Mouse (Mus musculus) small intestine, adult 2 months (tissue): ENCODE measurements around the gene Ethe1. TPM values are rescaled to one million over a fixed set of nuclear protein-coding genes. Genes with fewer than 3 reads are reported as not detected.

Experiments
- H3K27ac ChIP-seq: fragments of 200-500 bp; 2 replicates; pipeline ENCODE4 v1.5.1; 2012; ENCODE audit warnings: low read depth, low read length, control low read depth, inconsistent platforms; ENCODE audit not compliant: insufficient read depth
- H3K27me3 ChIP-seq: fragments of 200-500 bp; 2 replicates; pipeline ENCODE4 v1.6.1; 2012; ENCODE audit warnings: mild to moderate bottlenecking, moderate library complexity, low read length, inconsistent platforms; ENCODE audit not compliant: control insufficient read depth, insufficient read depth
- H3K36me3 ChIP-seq: fragments of 200-500 bp; 2 replicates; pipeline ENCODE4 v1.6.1; 2012; ENCODE audit warnings: mild to moderate bottlenecking, low read length, control low read depth, inconsistent platforms; ENCODE audit not compliant: control insufficient read depth, insufficient read depth
- H3K4me1 ChIP-seq: fragments of 200-500 bp; 2 replicates; pipeline ENCODE4 v1.6.1; 2012; ENCODE audit warnings: low read length, inconsistent platforms, mixed read lengths; ENCODE audit not compliant: control insufficient read depth, insufficient read depth, insufficient read length
- H3K4me3 ChIP-seq: fragments of 200-500 bp; 2 replicates; pipeline ENCODE4 v1.5.1; 2012; ENCODE audit warnings: low read depth, mild to moderate bottlenecking, control low read depth, inconsistent platforms, low read length, moderate library complexity
- CTCF ChIP-seq: fragments of 200-500 bp; IDR thresholded peaks from 2 replicates; pipeline ENCODE4 v1.5.1; 2012; ENCODE audit warnings: low read depth, mild to moderate bottlenecking, control low read depth, inconsistent platforms, low read length, moderate library complexity, mixed read lengths; ENCODE audit not compliant: insufficient replicate concordance, insufficient read length; ENCODE audit errors: extremely low read depth
- POLR2A ChIP-seq: fragments of 200-500 bp; IDR thresholded peaks from 2 replicates; pipeline ENCODE4 v1.6.1; 2012; ENCODE audit warnings: low read depth, mild to moderate bottlenecking, control low read depth, inconsistent platforms, low read length, moderate library complexity
- WGBS: fragments of 180-500 bp; shearing (Covaris S2); methylation state at CpG from one replicate; pipeline ENCODE4 v1.1.7; 2018; 5-methylcytosine and 5-hydroxymethylcytosine counted together
- polyA plus RNA-seq: library from polyadenylated mRNA; depleted of rRNA; stranded (reverse); fragments of >200 nt; gene quantifications from 2 replicates; pipeline ENCODE4 v1.2.3, GENCODE M21; 2012; rRNA removed

The Ethe1 gene
- polyA plus RNA-seq: 44.2 and 47.3 TPM in 2 replicates

DNA sequence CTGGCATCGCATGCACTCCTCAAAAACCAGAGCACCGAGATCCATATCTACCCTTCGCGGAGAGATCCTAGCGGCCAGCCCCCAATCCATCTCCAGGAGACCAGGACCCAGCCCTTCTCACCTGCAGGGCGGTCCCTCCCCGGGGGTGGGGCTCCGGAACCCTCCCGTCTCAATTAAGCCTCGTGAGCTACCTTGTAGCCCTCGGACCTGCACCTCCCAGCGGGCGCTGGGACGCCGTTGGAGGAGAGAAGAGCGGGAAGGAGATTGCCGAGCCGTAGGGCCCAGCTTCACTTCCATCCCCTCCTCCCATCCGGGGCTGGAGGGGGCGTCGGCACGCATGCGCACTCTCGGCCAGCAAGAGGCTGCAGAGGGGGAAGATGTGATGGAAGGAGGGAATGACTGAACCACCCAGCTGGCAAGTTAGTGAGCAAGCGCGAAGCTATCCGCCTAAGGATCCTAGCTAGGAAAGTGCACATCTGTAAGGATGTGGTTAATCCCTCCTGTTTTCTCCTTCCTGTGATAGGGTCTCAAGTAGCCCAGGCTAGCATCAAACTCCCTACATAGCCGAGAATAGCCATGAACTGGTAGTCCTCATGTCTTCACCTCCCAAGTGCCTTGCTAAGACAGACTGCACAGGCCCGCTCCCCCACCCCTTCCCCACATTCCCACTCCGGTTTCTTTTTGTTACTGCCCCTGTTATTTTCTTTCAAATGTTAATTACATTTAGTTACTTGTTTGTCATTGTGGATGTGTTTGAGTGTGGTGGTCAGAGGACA lies at the start of gene Ethe1, which contains the start of gene Zfp575:
Gene Ethe1 (plus strand): TSS at position 214 of the 776 bp plus-strand sequence.
Gene Zfp575 (minus strand): TSS at position 312 of the 776 bp plus-strand sequence.
- WGBS: 15% methylated on average over 30 of the region's 30 CpGs
- peaks cover 26% of the 10 kb centered on the region for H3K4me1 ChIP-seq

DNA sequence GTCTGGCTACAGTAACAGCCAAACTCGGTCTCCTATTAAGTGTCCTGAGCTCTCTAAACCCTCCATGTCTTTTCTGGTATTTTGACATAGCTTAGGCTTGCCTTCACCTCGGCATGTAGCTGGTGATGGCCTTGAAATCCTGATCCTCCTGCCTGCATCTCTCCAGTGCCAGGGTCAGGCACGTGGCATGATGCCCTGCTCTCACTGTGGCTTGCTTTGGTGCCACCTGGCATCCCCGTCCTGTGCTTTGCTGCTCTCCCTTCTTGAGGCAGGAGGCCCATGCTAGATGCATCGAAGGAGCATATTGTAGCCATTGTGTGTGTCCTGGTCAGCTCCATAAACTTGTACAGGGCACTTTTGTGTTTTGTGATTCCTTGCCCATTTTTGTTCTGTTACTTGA lies 49.8 kb upstream of the Ethe1 start:
- no peak for TF ChIP-seq CTCF
- TF ChIP-seq POLR2A: no peak
- Histone ChIP-seq H3K27ac (no peak overlapping the region), H3K4me1 (no peaks in the 10 kb centered on the region; the same call in 1 of the 2 replicates), H3K27me3 (no peaks in the 10 kb centered on the region), H3K4me3 (no peak overlapping the region), H3K36me3 (peaks cover 18% of the 10 kb centered on the region)
- WGBS: 65% methylated on average over 5 of the region's 5 CpGs

More for the DNA sequence above, at the start of gene Ethe1, which contains the start of gene Zfp575:
- Histone ChIP-seq H3K27ac (peak within 1 kb of the TSS; percentile 69), H3K36me3 (no peaks in the 10 kb centered on the region), H3K4me3 (peak within 1 kb of the TSS; percentile 54), H3K27me3 (no peaks in the 10 kb centered on the region)
- TF ChIP-seq POLR2A (no peak), CTCF (no peak)

DNA sequence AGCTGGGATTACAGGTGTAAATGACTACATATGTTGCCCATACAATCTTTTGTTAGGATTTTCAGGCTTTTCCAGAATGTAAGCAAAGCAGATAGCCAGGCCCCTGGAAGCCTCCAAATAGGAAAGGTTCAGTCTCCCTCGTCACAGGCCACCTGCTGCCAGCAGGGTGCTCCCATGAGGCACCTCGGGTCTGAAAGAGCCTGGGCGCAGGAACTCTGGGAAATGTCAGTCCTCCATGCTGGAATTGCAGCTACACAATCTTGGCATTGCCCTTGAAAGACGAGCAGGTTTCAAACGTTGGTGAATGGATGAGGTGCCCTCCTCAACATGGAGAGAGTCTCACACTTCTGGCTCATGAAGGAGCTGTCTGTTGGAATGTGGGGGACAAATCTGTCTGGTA lies 49.2 kb upstream of the Ethe1 start:
- Histone ChIP-seq H3K36me3 (peaks cover 15% of the 10 kb centered on the region), H3K27me3 (no peaks in the 10 kb centered on the region), H3K27ac (no peak overlapping the region), H3K4me1 (no peaks in the 10 kb centered on the region; the same call in 1 of the 2 replicates), H3K4me3 (no peak overlapping the region)
- WGBS: 26% methylated on average over 5 of the region's 5 CpGs
- TF ChIP-seq POLR2A (no peak), CTCF (no peak)

DNA sequence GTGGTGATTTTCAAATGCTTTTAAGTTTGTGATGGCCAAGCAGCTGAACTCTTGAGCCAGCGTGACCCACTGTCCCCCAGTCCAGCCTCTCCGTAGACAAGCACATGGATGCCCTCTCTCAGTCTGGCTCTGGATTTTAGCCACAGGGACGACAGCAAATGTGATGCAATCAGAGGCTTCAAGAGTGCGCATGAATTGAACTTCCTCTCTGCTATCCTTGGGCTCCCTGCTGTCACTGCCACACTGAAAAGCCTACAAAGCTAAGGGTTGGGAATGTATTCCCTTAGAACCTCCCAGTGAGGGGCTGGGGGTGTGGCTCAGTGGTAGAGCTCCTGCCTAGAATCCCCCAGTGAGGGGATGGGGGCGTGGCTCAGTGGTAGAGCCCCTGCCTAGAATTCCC lies 48.6 kb upstream of the Ethe1 start:
- Histone ChIP-seq H3K27ac (no peak overlapping the region), H3K4me1 (no peaks in the 10 kb centered on the region; the same call in 1 of the 2 replicates), H3K36me3 (peaks cover 9% of the 10 kb centered on the region), H3K27me3 (no peaks in the 10 kb centered on the region), H3K4me3 (no peak overlapping the region)
- TF ChIP-seq POLR2A (no peak), CTCF (no peak)
- WGBS: 78% methylated on average over 5 of the region's 5 CpGs

DNA sequence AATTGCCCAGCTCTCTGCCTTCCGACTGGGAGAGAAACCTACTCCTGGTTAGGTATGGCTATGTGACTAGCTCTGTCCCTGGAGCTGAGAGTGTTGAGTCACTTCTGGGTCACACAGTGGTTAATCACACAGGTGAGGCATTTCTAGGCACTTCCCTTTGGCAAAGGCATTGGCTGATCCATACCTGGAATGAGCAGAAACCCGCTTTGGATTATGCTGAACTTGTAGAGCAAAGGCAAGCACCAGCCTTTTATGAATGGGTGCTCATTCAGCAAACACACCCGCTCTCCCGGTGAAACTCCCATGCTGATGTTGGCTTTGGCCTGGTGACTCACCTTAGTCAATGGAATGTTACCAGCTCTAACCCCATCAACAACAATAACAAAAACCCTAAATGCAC lies 47.7 kb upstream of the Ethe1 start:
- H3K36me3 ChIP-seq: peaks cover 2% of the 10 kb centered on the region; the same call in 1 of the 2 replicates
- no peak overlapping the region for H3K27ac ChIP-seq
- no peaks in the 10 kb centered on the region for H3K4me1 ChIP-seq
- 64% methylated on average over 4 of the region's 4 CpGs for WGBS
- TF ChIP-seq CTCF (no peak), POLR2A (no peak)
- no peak overlapping the region for H3K4me3 ChIP-seq
- H3K27me3 ChIP-seq: no peaks in the 10 kb centered on the region

DNA sequence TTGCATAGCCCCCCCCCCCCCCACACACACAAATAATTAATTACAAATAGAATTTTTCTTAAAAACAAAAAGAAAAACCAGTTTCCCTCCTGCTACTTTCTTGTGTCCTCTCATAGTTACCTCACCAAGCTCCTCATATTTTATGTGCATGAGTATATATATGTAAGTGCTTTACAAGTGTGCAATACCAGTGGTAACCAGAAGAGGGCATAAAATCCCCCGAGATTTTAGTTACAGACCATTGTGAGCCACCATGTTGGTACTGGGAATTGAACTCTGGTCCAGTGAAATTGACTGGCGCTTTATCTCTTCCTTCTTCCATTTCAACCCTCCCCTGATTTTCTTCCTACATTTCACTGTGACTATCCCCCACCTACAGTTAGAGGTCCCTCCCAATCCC lies 42.8 kb upstream of the Ethe1 start:
- peaks cover 3% of the 10 kb centered on the region for H3K4me1 ChIP-seq
- TF ChIP-seq POLR2A: no peak
- TF ChIP-seq CTCF: no peak
- 80% methylated on average over 2 of the region's 2 CpGs for WGBS

DNA sequence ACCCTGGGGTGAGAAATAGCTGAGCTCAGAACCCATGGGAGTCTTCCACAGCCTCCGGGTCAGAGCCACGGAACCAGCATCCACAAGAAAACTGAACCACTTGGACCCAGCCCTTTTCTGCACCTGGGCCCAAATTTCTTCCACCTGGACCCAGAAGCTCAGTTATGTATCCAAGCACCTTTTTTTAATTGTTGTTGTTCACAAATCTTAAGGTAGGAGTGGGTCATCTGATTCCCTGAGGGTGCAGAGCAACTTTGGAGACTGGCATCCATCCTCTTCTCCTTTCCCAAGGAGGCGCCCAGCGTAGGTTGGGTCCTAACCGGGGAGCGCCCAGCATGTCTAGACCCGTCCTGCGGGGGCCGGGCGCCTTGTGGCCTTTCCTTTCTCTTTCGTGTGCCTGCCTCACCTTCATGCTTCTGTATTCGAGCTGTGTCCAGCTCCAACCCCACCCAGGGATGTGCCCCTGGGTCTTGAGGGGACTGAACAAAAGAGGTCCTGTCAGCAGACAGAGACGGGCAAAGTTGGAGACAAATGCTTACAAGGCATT lies 41.2 kb upstream of the Ethe1 start, which contains the start of the genes Pinlyp and Xrcc1:
Gene Pinlyp (minus strand): TSS at position 51 of the 547 bp plus-strand sequence.
Gene Xrcc1 (plus strand): TSS at position 222 of the 547 bp plus-strand sequence.
- H3K27ac ChIP-seq: peak within 1 kb of the TSS; percentile 64
- 30% methylated on average over 13 of the region's 13 CpGs for WGBS
- H3K36me3 ChIP-seq: no peaks in the 10 kb centered on the region
- no peak for TF ChIP-seq CTCF
- TF ChIP-seq POLR2A: no peak
- H3K4me3 ChIP-seq: peak within 1 kb of the TSS; percentile 85
- H3K27me3 ChIP-seq: no peaks in the 10 kb centered on the region
- H3K4me1 ChIP-seq: peaks cover 3% of the 10 kb centered on the region

More for the DNA sequence above, 42.8 kb upstream of the Ethe1 start:
- Histone ChIP-seq H3K27ac (no peak overlapping the region), H3K4me3 (no peak overlapping the region), H3K27me3 (no peaks in the 10 kb centered on the region), H3K36me3 (no peaks in the 10 kb centered on the region)
